Mouse (Mus musculus) midbrain, embryonic 15.5 days (tissue): ENCODE measurements around the gene Naa16. TPM values are rescaled to one million over a fixed set of nuclear protein-coding genes. Genes with fewer than 3 reads are reported as not detected.

Experiments
- ATAC-seq: fragments of 200-750 bp; cut with Nextera tagmentation; replicated peaks from 2 replicates; pipeline ENCODE4 v1.8.0; 2017; ENCODE audit warnings: moderate TSS enrichment
- H3K27ac ChIP-seq: fragments of 300-500 bp; sonication (generic); 2 replicates; pipeline ENCODE4 v1.5.1; 2015; ENCODE audit warnings: mild to moderate bottlenecking, inconsistent platforms
- H3K27me3 ChIP-seq: fragments of 300-500 bp; sonication (generic); replicated peaks from 2 replicates; pipeline ENCODE4 v1.6.1; 2015; ENCODE audit warnings: inconsistent platforms
- H3K36me3 ChIP-seq: fragments of 300-500 bp; sonication (generic); replicated peaks from 2 replicates; pipeline ENCODE4 v1.6.1; 2015; ENCODE audit warnings: inconsistent platforms
- H3K4me1 ChIP-seq: fragments of 300-500 bp; sonication (generic); 2 replicates; pipeline ENCODE4 v1.6.1; 2015; ENCODE audit warnings: inconsistent platforms
- H3K4me2 ChIP-seq: fragments of 300-500 bp; sonication (generic); 2 replicates; pipeline ENCODE4 v1.6.1; 2015; ENCODE audit warnings: inconsistent platforms, mild to moderate bottlenecking, moderate library complexity
- H3K4me3 ChIP-seq: fragments of 300-500 bp; sonication (generic); 2 replicates; pipeline ENCODE4 v1.5.1; 2015; ENCODE audit warnings: mild to moderate bottlenecking, inconsistent platforms
- H3K9ac ChIP-seq: fragments of 300-500 bp; sonication (generic); 2 replicates; pipeline ENCODE4 v1.6.1; 2015; ENCODE audit warnings: mild to moderate bottlenecking, inconsistent platforms
- H3K9me3 ChIP-seq: fragments of 300-500 bp; sonication (generic); 2 replicates; pipeline ENCODE4 v1.6.1; 2016; ENCODE audit warnings: inconsistent platforms
- WGBS: fragments of 180-500 bp; shearing (Covaris S2); methylation state at CpG from one replicate; pipeline ENCODE4 v1.1.7; 2015; ENCODE audit warnings: mixed read lengths; 5-methylcytosine and 5-hydroxymethylcytosine counted together
- polyA plus RNA-seq: library from polyadenylated mRNA; unstranded; fragments of >200 nt; fragmentation: Nextera tagmentation; extraction: Ambion mirVana; gene quantifications from 2 replicates; pipeline ENCODE4 v1.2.1, GENCODE M21; 2015

Gene Naa16
- polyA plus RNA-seq, 1 experiment from 2014 or later, result 22.8 TPM

- Histone ChIP-seq H3K27ac (no peak overlapping the region), H3K4me3 (no peak overlapping the region), H3K9ac (no peak overlapping the region), H3K27me3 (no peaks in the 10 kb centered on the region), H3K36me3 (no peaks in the 10 kb centered on the region), H3K9me3 (no peaks in the 10 kb centered on the region), H3K4me2 (no peak overlapping the region), H3K4me1 (peaks cover 18% of the 10 kb centered on the region)
- 79% methylated on average over 1 of the region's 1 CpGs for WGBS
- ATAC-seq, result no peak
Observed at GRCm38 (mm10) chr14:79393289-79393688, 2.7 kb upstream of the Naa16 start.

DNA sequence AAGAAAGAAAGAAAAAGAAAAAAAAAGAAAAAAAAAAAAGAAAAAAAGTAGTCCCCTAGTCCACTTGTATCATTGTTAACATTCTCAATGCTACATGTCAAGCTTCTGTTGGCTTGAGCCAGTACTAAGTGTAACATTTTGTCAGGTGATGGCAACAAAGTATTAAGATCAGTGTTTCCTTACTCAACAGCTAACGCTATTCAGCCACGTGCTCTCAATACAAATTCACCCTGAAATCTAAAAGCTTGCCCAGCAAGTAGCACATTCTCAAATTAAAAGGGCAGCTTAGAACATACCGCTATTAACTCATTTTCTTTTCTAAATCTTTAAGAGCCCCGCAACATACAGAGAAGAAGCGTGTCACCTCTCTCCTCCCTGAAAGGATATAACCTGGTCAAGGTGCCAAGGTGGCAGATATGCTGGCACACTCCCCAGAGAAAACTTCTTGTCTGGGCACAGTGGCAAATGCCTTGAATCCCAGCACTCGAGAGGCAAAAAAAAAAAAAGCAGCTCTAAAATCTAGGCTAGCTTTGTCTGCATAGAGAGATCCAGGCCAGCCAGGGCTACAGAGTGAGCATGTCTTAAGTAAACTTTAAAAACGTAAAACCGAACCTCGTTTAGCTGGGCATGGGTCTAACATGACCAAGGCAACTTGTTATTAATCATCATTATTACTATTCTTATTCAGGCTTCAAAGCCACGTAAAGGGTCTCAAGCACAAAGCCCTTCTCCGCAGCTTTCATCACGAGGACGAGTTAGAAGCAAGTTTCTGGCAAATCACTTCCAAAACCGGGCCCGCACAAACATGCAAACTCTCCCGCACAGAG lies 927 bp downstream of the Naa16 start:
- H3K4me1 ChIP-seq, result peaks cover 15% of the 10 kb centered on the region
- H3K4me3 ChIP-seq, result peak overlapping the region; percentile 95
- H3K27ac ChIP-seq, result peak overlapping the region; percentile 96
- WGBS, result under 1% methylated on average over 16 of the region's 16 CpGs
- no peaks in the 10 kb centered on the region for H3K9me3 ChIP-seq
- no peaks in the 10 kb centered on the region for H3K27me3 ChIP-seq
- peak overlapping the region; percentile 80 for H3K4me2 ChIP-seq
- peak; percentile 31 for ATAC-seq
- H3K36me3 ChIP-seq, result no peaks in the 10 kb centered on the region
- peak overlapping the region; percentile 83 for H3K9ac ChIP-seq

- Histone ChIP-seq H3K4me3 (no peak overlapping the region), H3K4me2 (no peak overlapping the region), H3K27me3 (no peaks in the 10 kb centered on the region), H3K36me3 (no peaks in the 10 kb centered on the region), H3K27ac (no peak overlapping the region), H3K9me3 (no peaks in the 10 kb centered on the region), H3K4me1 (peaks cover 15% of the 10 kb centered on the region), H3K9ac (no peak overlapping the region)
- ATAC-seq, result no peak
- WGBS, result 94% methylated on average over 3 of the region's 3 CpGs
Observed at GRCm38 (mm10) chr14:79388304-79388703, 2.3 kb downstream of the Naa16 start.

DNA sequence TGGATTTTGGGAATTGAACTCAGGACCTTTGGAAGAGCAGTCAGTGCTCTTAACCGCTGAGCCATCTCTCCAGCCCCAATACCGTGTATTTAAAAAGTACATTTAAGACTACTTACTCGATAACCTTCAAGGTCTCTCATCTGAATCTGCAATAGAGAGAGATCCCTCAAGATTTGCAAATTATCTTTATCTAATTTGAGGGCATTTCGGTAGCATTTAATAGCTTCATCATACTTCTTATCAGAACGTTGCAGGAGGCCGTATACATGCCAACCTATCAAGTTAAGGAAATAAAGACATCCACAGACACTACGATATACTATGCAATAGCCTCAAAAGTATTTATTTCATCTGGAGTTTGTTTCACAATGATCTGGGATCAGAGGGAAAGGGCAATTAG lies 7.5 kb downstream of the Naa16 start:
- ATAC-seq, result no peak
- no peaks in the 10 kb centered on the region for H3K27me3 ChIP-seq
- no peak overlapping the region for H3K27ac ChIP-seq
- H3K4me1 ChIP-seq, result no peaks in the 10 kb centered on the region
- H3K36me3 ChIP-seq, result no peaks in the 10 kb centered on the region
- H3K4me2 ChIP-seq, result no peak overlapping the region
- no peak overlapping the region for H3K9ac ChIP-seq
- H3K4me3 ChIP-seq, result no peak overlapping the region
- WGBS, result 86% methylated on average over 7 of the region's 7 CpGs
- H3K9me3 ChIP-seq, result no peaks in the 10 kb centered on the region

GRCm38 (mm10) chr14:79377041-79377440 lies 13.5 kb downstream of the Naa16 start:
- Histone ChIP-seq H3K9me3 (no peaks in the 10 kb centered on the region), H3K4me2 (no peak overlapping the region), H3K9ac (no peak overlapping the region), H3K4me3 (no peak overlapping the region), H3K27ac (no peak overlapping the region), H3K4me1 (no peaks in the 10 kb centered on the region), H3K27me3 (no peaks in the 10 kb centered on the region), H3K36me3 (0 out of 2 replicates have a peak, but pooled peaks cover 4% of the 10 kb centered on the region)
- ATAC-seq, result no peak

DNA sequence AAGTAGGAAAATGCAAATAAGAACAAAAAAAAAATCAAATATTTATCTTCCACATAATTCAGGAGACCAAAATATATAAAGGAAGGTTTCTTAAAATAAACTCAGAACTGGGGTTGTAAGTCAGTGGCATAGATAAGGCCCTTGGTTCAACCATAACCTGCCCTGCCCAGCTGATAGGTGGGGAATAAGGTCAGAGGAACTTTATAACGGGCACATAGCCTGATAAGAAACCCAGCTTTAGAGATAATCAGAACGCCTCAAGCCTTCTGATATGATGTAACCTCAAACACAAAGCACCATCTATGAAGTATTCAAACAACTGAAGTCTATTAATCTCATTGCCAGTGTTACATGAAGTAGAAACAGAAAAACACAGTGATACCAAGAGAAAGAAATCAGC lies 32.5 kb downstream of the Naa16 start:
- Histone ChIP-seq H3K27ac (no peak overlapping the region), H3K4me1 (no peaks in the 10 kb centered on the region), H3K4me3 (no peak overlapping the region), H3K36me3 (no peaks in the 10 kb centered on the region), H3K9ac (no peak overlapping the region), H3K4me2 (no peak overlapping the region), H3K27me3 (no peaks in the 10 kb centered on the region), H3K9me3 (no peaks in the 10 kb centered on the region)
- whole genome bisulfite sequencing, result 94% methylated on average over 2 of the region's 2 CpGs
- ATAC-seq, result no peak

- peaks cover 17% of the 10 kb centered on the region for H3K36me3 ChIP-seq
- H3K4me3 ChIP-seq, result no peak overlapping the region
- WGBS, result 89% methylated on average over 3 of the region's 3 CpGs
- H3K4me2 ChIP-seq, result no peak overlapping the region
- no peak overlapping the region for H3K9ac ChIP-seq
- no peaks in the 10 kb centered on the region for H3K9me3 ChIP-seq
- H3K27ac ChIP-seq, result no peak overlapping the region
- H3K27me3 ChIP-seq, result no peaks in the 10 kb centered on the region
- ATAC-seq, result no peak
- no peaks in the 10 kb centered on the region for H3K4me1 ChIP-seq
Observed at GRCm38 (mm10) chr14:79346384-79346783, 44.2 kb downstream of the Naa16 start.

- 94% methylated on average over 3 of the region's 3 CpGs for WGBS
- Histone ChIP-seq H3K4me2 (no peak overlapping the region), H3K27ac (no peak overlapping the region), H3K4me3 (no peak overlapping the region), H3K36me3 (peaks cover 16% of the 10 kb centered on the region), H3K4me1 (peaks cover 3% of the 10 kb centered on the region; the same call in 1 of the 2 replicates), H3K9ac (no peak overlapping the region), H3K27me3 (no peaks in the 10 kb centered on the region), H3K9me3 (no peaks in the 10 kb centered on the region)
- ATAC-seq, result no peak
Observed at GRCm38 (mm10) chr14:79335613-79336012, 55.0 kb downstream of the Naa16 start.

DNA sequence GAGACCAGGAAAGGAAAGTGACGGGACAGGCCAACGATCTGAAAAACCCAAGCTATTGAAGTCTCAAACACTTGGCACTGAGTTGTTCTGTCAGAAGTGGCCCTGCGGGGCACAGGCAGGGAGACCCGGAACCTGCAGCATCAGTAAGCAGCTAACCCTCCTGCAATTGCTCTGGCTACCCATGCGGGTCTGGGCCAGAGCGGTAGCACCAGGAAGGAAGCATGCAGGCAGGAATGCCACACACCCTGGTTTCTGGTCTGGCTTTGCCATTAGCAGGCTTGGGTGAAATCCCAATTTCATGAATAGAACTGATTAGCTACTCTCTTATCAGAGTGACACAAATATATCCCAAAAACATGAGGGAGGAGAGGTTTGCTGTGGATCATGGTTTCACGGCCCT lies 58.6 kb downstream of the Naa16 start:
- Histone ChIP-seq H3K27ac (no peak overlapping the region), H3K4me3 (no peak overlapping the region), H3K4me2 (no peak overlapping the region), H3K4me1 (peaks cover 3% of the 10 kb centered on the region; the same call in 1 of the 2 replicates), H3K9ac (no peak overlapping the region), H3K27me3 (no peaks in the 10 kb centered on the region), H3K36me3 (peaks cover 8% of the 10 kb centered on the region; the same call in 1 of the 2 replicates), H3K9me3 (no peaks in the 10 kb centered on the region)
- WGBS, result 68% methylated on average over 7 of the region's 7 CpGs
- peak; percentile 64; the same call in 1 of the 2 replicates for ATAC-seq

DNA sequence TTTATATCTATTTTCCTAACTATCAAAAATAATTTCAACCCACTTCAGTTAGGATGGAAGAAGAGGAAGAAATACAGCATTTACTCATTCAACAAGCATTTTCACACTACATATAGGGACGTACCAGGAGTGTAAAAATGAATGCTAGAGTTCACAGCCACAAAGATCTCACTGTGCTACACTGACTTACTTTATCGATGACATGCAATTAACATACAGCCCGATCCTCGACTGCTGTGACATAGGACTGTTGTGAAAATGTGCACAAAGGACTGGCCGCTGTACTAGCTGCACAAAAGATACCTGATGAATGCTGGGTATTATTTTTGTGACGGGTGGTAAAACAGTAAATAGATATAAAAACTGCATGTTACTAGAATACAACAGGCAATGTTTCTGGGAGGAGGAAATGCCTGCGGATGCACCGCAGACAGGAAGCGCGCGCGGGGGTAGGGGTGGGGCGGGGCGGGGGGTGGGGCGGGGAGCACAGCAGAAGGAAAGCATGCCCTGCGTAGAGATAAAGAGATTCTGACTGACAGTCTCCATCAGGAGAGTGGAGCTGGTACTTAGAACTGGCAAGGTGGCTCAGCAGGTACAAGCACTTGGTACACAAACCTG lies 59.5 kb downstream of the Naa16 start:
- H3K36me3 ChIP-seq, result peaks cover 1% of the 10 kb centered on the region; the same call in 1 of the 2 replicates
- peak; percentile 58; the same call in 1 of the 2 replicates for ATAC-seq
- H3K4me1 ChIP-seq, result peaks cover 3% of the 10 kb centered on the region; the same call in 1 of the 2 replicates
- 51% methylated on average over 16 of the region's 16 CpGs for WGBS
- H3K4me2 ChIP-seq, result peak overlapping the region; percentile 39
- H3K9ac ChIP-seq, result no peak overlapping the region
- H3K27me3 ChIP-seq, result no peaks in the 10 kb centered on the region
- 0 out of 2 replicates have a peak overlapping the region, but pooled peaks have one; percentile 50 for H3K27ac ChIP-seq
- H3K9me3 ChIP-seq, result no peaks in the 10 kb centered on the region
- peak overlapping the region; percentile 18 for H3K4me3 ChIP-seq

GRCm38 (mm10) chr14:79327033-79327432 lies 63.5 kb downstream of the Naa16 start:
- Histone ChIP-seq H3K4me1 (peaks cover 3% of the 10 kb centered on the region; the same call in 1 of the 2 replicates), H3K4me2 (no peak overlapping the region), H3K27me3 (no peaks in the 10 kb centered on the region), H3K4me3 (no peak overlapping the region), H3K27ac (no peak overlapping the region), H3K9ac (no peak overlapping the region), H3K9me3 (no peaks in the 10 kb centered on the region), H3K36me3 (no peaks in the 10 kb centered on the region)
- 25% methylated on average over 5 of the region's 5 CpGs for WGBS
- no peak for ATAC-seq

GRCm38 (mm10) chr14:79324112-79324840 lies 66.3 kb downstream of the Naa16 start:
- Histone ChIP-seq H3K27me3 (no peaks in the 10 kb centered on the region), H3K4me3 (no peak overlapping the region), H3K36me3 (no peaks in the 10 kb centered on the region), H3K4me2 (no peak overlapping the region), H3K27ac (no peak overlapping the region), H3K9ac (no peak overlapping the region), H3K4me1 (no peaks in the 10 kb centered on the region), H3K9me3 (no peaks in the 10 kb centered on the region)
- no peak for ATAC-seq
- 75% methylated on average over 10 of the region's 10 CpGs for WGBS
